Mouse (Mus musculus): ENCODE results near the gene Efcab9.

GRCm38 (mm10) chr11:32495283-32495682 lies 36.6 kb downstream of the Efcab9 start:
- TF ChIP-seq CTCF (IDR thresholded peaks at IDR 0.05; ENCODE audit: borderline replicate concordance, insufficient read depth, low read depth, low read length) (no peak), POLR2A (IDR thresholded peaks at IDR 0.05; ENCODE audit: borderline replicate concordance, insufficient read depth, low read length) (no peak)
